Mouse (Mus musculus) heart, embryonic 10.5 days (tissue): Measurements from ENCODE around the gene Pla2g6. TPM values are rescaled to one million over a fixed set of nuclear protein-coding genes. Genes with fewer than 3 reads are reported as not detected.
A peak's percentile ranks its signal among the peaks of the same experiment; 100 is the strongest.

Experiments
- microRNA counts: library from miRNA; unstranded; fragments of <30 nt; microRNA quantifications from one replicate; lab custom pipeline; 2017
- microRNA-seq: library from miRNA; unstranded; fragments of <30 nt; microRNA quantifications from one replicate; pipeline ENCODE4, GENCODE M21; 2017
- polyA plus RNA-seq: library from polyadenylated mRNA; unstranded; fragments of >200 nt; fragmentation: Nextera tagmentation; extraction: Ambion mirVana; gene quantifications from 2 replicates; pipeline ENCODE4 v1.2.1, GENCODE M21; 2016

Pla2g6 gene
- polyA plus RNA-seq, 1 experiment from 2014 or later, result 17.3 TPM

MicroRNAs within 50 kb of the gene (microRNA counts, 519-probe panel; counts per million panel counts)
- not detected for microRNA mmu-miR-1943 (lab: Ali Mortazavi, UCI)

Small RNA genes within 50 kb of the gene (microRNA-seq; reads per million reads assigned to microRNA genes)
- gene Mir1943, result 3.0 reads per million, percentile 5 among the genes with 10 or more reads in this experiment

Other genes with a start within 250 kb of the Pla2g6 start
- 13.1 and 14.5 TPM in 2 replicates for gene Micall1, start 219.5 kb downstream of the Pla2g6 start, polyA plus RNA-seq
- 289 and 326 TPM in 2 replicates for gene Polr2f, start 187.4 kb downstream of the Pla2g6 start, polyA plus RNA-seq
- 6.0 and 8.1 TPM in 2 replicates for gene 1700088E04Rik, start 187.1 kb downstream of the Pla2g6 start, polyA plus RNA-seq
- 0.34 and 1.6 TPM in 2 replicates for gene Sox10, start 163.2 kb downstream of the Pla2g6 start, polyA plus RNA-seq
- gene Pick1, start 99.2 kb downstream of the Pla2g6 start, polyA plus RNA-seq, result 41.0 and 41.3 TPM in 2 replicates
- gene Gm49486, start 99.0 kb downstream of the Pla2g6 start, polyA plus RNA-seq, result 0.16 and 0.39 TPM in 2 replicates
- gene Slc16a8, start 73.6 kb downstream of the Pla2g6 start, polyA plus RNA-seq, result 0.15 and 0.26 TPM in 2 replicates
- gene Baiap2l2, start 42.9 kb downstream of the Pla2g6 start, polyA plus RNA-seq, result 10.2 and 14.7 TPM in 2 replicates
- gene Maff, start 18.2 kb upstream of the Pla2g6 start, polyA plus RNA-seq, result 1.6 and 2.0 TPM in 2 replicates
- gene Tmem184b, start 75.2 kb upstream of the Pla2g6 start, polyA plus RNA-seq, result 67.7 and 76.3 TPM in 2 replicates
- 87.9 and 102 TPM in 2 replicates for gene Csnk1e, start 127.2 kb upstream of the Pla2g6 start, polyA plus RNA-seq
- gene Kcnj4, start 176.9 kb upstream of the Pla2g6 start, polyA plus RNA-seq, result 0.06 TPM in 1 of 2 replicates, not detected in the other
- gene Kdelr3, start 188.0 kb upstream of the Pla2g6 start, polyA plus RNA-seq, result 29.8 and 40.5 TPM in 2 replicates
- 33.3 and 37.5 TPM in 2 replicates for gene Ddx17, start 218.4 kb upstream of the Pla2g6 start, polyA plus RNA-seq